Mouse (Mus musculus) testis, adult 2 months (tissue): Measurements from ENCODE around the gene Gpr146.

Experiments used
- CTCF ChIP-seq: fragments of 200-500 bp; IDR thresholded peaks from 2 replicates; pipeline ENCODE4 v1.5.1; 2012; ENCODE audit warnings: low read depth, mild to moderate bottlenecking, inconsistent platforms, low read length, moderate library complexity; ENCODE audit not compliant: control insufficient read depth, insufficient read depth, insufficient replicate concordance
- POLR2A ChIP-seq: fragments of 200-500 bp; IDR thresholded peaks from 2 replicates; pipeline ENCODE4 v1.6.1; 2012; ENCODE audit warnings: low read depth, mild to moderate bottlenecking, inconsistent platforms, low read length, moderate library complexity; ENCODE audit not compliant: control insufficient read depth

GRCm38 (mm10) chr5:139332590-139333272, 44.8 kb upstream of the Gpr146 start:
- TF ChIP-seq CTCF = no peak
- TF ChIP-seq POLR2A = no peak
